Mouse (Mus musculus) skeletal muscle tissue, adult 2 months (tissue): ENCODE data around the gene Ltbp2.
A peak's percentile ranks its signal among the peaks of the same experiment; 100 is the strongest.

Experiments
- DNase-seq: peaks from one replicate; pipeline ENCODE4 v3.0.0-alpha.2; 2012; ENCODE audit warnings: low read depth, low spot score

Gene Ltbp2

DNA sequence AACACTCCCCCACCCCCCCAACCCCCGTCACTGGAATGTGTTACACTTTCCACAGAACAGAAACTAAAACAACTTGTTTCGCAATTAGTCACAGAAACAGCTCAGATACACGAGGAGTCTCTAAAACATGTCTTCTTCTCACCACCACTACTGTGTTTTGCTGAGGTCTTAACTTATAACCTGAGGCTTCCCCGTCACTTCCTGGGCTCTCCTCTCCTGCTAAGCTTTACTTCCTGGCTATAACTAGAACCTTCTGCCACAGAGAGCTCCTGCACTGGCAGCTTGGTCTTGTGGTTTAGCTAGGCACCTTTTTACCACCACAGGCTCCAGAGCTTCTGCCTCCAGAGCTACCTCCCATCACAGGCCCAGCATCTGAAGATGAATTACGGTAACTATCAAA, 113.8 kb downstream of the Ltbp2 start:
- no peak for DNase-seq

DNA sequence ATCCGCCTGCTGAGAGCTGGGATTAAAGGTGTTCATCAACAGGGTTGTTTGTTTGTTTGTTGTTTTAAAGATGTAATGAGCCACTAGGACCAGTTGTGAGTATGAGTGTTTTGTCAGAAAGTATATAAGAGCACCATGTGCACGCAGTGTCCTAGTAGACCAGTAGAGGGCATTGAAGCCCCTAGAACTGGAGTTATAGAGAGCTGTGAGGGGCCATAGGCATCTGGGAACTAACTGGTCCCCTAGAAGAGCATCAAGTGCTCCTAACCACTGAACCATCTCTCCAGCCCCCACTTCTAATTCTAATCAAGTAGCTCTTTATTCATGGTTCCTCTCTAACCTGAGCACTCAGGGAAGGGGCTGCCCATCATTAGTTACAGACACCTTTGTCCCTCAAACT, 117.3 kb downstream of the Ltbp2 start:
- DNase-seq: no peak

- DNase-seq: no peak
Measured at GRCm38 (mm10) chr12:84756016-84756415, 120.3 kb downstream of the Ltbp2 start.

- peak; percentile 22 for DNase-seq
Measured at GRCm38 (mm10) chr12:84755008-84755695, 121.2 kb downstream of the Ltbp2 start.

- DNase-seq: no peak
Measured at GRCm38 (mm10) chr12:84752131-84752977, 124.0 kb downstream of the Ltbp2 start.

- DNase-seq: peak; percentile 42
Measured at GRCm38 (mm10) chr12:84750661-84751060, 125.7 kb downstream of the Ltbp2 start.

GRCm38 (mm10) chr12:84748134-84748533, 128.2 kb downstream of the Ltbp2 start:
- peak; percentile 27 for DNase-seq

DNA sequence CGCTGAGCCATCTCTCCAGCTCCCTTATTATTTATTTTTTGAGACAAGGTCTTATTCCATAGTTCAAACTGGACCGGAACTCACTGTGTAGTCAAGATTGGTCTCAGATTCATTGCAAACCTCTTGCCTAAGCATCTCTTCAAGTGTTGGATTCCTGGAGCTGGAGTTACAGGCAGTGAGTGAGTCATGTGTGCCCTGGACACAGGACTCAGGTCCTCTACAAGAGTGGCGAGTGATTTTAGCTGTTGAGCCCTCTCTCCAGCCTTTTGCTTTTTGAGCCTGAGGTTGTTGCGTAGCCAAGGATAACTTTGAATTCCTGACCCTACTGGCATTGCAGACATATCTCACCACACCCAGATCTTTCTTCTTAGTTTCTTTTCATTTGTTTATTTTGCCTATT, 130.6 kb downstream of the Ltbp2 start:
- DNase-seq: no peak

GRCm38 (mm10) chr12:84743496-84743895, 132.8 kb downstream of the Ltbp2 start:
- no peak for DNase-seq

- no peak for DNase-seq
Measured at GRCm38 (mm10) chr12:84733366-84733765, 143.0 kb downstream of the Ltbp2 start.
